Mouse (Mus musculus): ENCODE measurements around the gene Fam98c.
"Not testable (repeated sequence)": the region's sequence is repeated elsewhere in the genome, so short reads cannot be mapped to it uniquely, and the experiment has no call there.

Gene Fam98c

GRCm38 (mm10) chr7:29155838-29156782 lies at the start of gene Fam98c:
Gene Fam98c, minus strand, starts transcription at chr7:29156234.
- DNase-seq: peak; percentile 92

- DNase-seq: no peak
These were observed 46.5 kb upstream of the Fam98c start for GRCm38 (mm10) chr7:29202577-29202976.

GRCm38 (mm10) chr7:29194230-29194629 lies 38.2 kb upstream of the Fam98c start:
- not testable (repeated sequence) for DNase-seq

GRCm38 (mm10) chr7:29181323-29181722 lies 25.3 kb upstream of the Fam98c start:
- peak; percentile 54 for DNase-seq

GRCm38 (mm10) chr7:29180854-29181236 lies 24.8 kb upstream of the Fam98c start:
- DNase-seq: no peak

- DNase-seq: peak; percentile 98
These were observed 24.2 kb upstream of the Fam98c start, which contains the start of gene Psmd8 for GRCm38 (mm10) chr7:29180077-29180853. Gene Psmd8, minus strand, starts transcription at chr7:29180701.

GRCm38 (mm10) chr7:29179323-29179722 lies 23.3 kb upstream of the Fam98c start:
- DNase-seq: peak; percentile 41

- peak; percentile 59 for DNase-seq
These were observed 22.1 kb upstream of the Fam98c start for GRCm38 (mm10) chr7:29178106-29178505.

- DNase-seq: peak; percentile 33
These were observed 16.5 kb upstream of the Fam98c start for GRCm38 (mm10) chr7:29172390-29173016.

GRCm38 (mm10) chr7:29171562-29172097 lies 15.6 kb upstream of the Fam98c start:
- peak; percentile 37 for DNase-seq

- DNase-seq: peak; percentile 56
These were observed 14.9 kb upstream of the Fam98c start for GRCm38 (mm10) chr7:29170755-29171561.

- DNase-seq: peak; percentile 79
These were observed 14.2 kb upstream of the Fam98c start, which contains the start of the genes Ggn and Spred3 for GRCm38 (mm10) chr7:29170066-29170754. Gene Ggn, plus strand, starts transcription at chr7:29170210. Gene Spred3, minus strand, starts transcription at chr7:29170411.

- DNase-seq: peak; percentile 88
These were observed 13.4 kb upstream of the Fam98c start for GRCm38 (mm10) chr7:29169231-29170065.

GRCm38 (mm10) chr7:29168791-29169230 lies 12.8 kb upstream of the Fam98c start:
- peak; percentile 69 for DNase-seq

- no peak for DNase-seq
These were observed 12.2 kb upstream of the Fam98c start for GRCm38 (mm10) chr7:29168121-29168695.

GRCm38 (mm10) chr7:29167656-29168055 lies 11.6 kb upstream of the Fam98c start:
- peak; percentile 38 for DNase-seq

GRCm38 (mm10) chr7:29162750-29163525 lies 6.9 kb upstream of the Fam98c start:
- DNase-seq: no peak

GRCm38 (mm10) chr7:29162294-29162693 lies 6.3 kb upstream of the Fam98c start:
- DNase-seq: no peak

- DNase-seq: no peak
These were observed 2.2 kb upstream of the Fam98c start for GRCm38 (mm10) chr7:29158264-29158663.
